Mouse (Mus musculus) limb, embryonic 11.5 days (tissue): ENCODE results near the gene Cnksr3. TPM values are rescaled to one million over a fixed set of nuclear protein-coding genes. Genes with fewer than 3 reads are reported as not detected.
A peak's percentile ranks its signal among the peaks of the same experiment; 100 is the strongest.

Source experiments
- ATAC-seq: fragments of 200-750 bp; cut with Nextera tagmentation; 2 replicates; pipeline ENCODE4 v1.8.0; 2017; ENCODE audit warnings: low read depth; ENCODE audit not compliant: insufficient number of reproducible peaks, low FRiP score, low TSS enrichment
- DNase-seq: peaks from one replicate; pipeline ENCODE4 v3.0.0-alpha.2; 2015; ENCODE audit warnings: low spot score
- H3K27ac ChIP-seq: fragments of 300-500 bp; sonication (generic); replicated peaks from 2 replicates; pipeline ENCODE4 v1.5.1; 2014; ENCODE audit warnings: low read depth, mild to moderate bottlenecking, low read length
- H3K27me3 ChIP-seq: fragments of 300-500 bp; sonication (generic); 2 replicates; pipeline ENCODE4 v1.6.1; 2014; ENCODE audit warnings: mild to moderate bottlenecking, low read length, mixed read lengths; ENCODE audit not compliant: control insufficient read depth, insufficient read depth
- H3K36me3 ChIP-seq: fragments of 300-500 bp; sonication (generic); 2 replicates; pipeline ENCODE4 v1.6.1; 2014; ENCODE audit warnings: mild to moderate bottlenecking, low read length, moderate library complexity, mixed read lengths; ENCODE audit not compliant: control insufficient read depth, insufficient read depth
- H3K4me1 ChIP-seq: fragments of 300-500 bp; sonication (generic); 2 replicates; pipeline ENCODE4 v1.6.1; 2014; ENCODE audit warnings: low read length, mixed read lengths; ENCODE audit not compliant: control insufficient read depth, insufficient read depth
- H3K4me2 ChIP-seq: fragments of 300-500 bp; sonication (generic); 2 replicates; pipeline ENCODE4 v1.6.1; 2014; ENCODE audit warnings: low read depth, mild to moderate bottlenecking, moderate library complexity; ENCODE audit not compliant: severe bottlenecking
- H3K4me3 ChIP-seq: fragments of 300-500 bp; sonication (generic); 2 replicates; pipeline ENCODE4 v1.5.1; 2014; ENCODE audit warnings: low read depth, low read length
- H3K9ac ChIP-seq: fragments of 300-500 bp; sonication (generic); 2 replicates; pipeline ENCODE4 v1.6.1; 2014; ENCODE audit warnings: mild to moderate bottlenecking, low read length
- H3K9me3 ChIP-seq: fragments of 300-500 bp; sonication (generic); 2 replicates; pipeline ENCODE4 v1.6.1; 2016; ENCODE audit warnings: low read length; ENCODE audit not compliant: control insufficient read depth
- WGBS: fragments of 180-500 bp; shearing (Covaris S2); extraction: QIAGEN DNeasy Blood & Tissue Kit; methylation state at CpG from one replicate; pipeline ENCODE4 v1.1.7; 2014; 5-methylcytosine and 5-hydroxymethylcytosine counted together
- polyA plus RNA-seq: library from polyadenylated mRNA; unstranded; fragments of >200 nt; fragmentation: Nextera tagmentation; extraction: Ambion mirVana; gene quantifications from 2 replicates; pipeline ENCODE4 v1.2.1, GENCODE M21; 2014

The Cnksr3 gene
- polyA plus RNA-seq, 1 experiment from 2014 or later, result 11.9 TPM

DNA sequence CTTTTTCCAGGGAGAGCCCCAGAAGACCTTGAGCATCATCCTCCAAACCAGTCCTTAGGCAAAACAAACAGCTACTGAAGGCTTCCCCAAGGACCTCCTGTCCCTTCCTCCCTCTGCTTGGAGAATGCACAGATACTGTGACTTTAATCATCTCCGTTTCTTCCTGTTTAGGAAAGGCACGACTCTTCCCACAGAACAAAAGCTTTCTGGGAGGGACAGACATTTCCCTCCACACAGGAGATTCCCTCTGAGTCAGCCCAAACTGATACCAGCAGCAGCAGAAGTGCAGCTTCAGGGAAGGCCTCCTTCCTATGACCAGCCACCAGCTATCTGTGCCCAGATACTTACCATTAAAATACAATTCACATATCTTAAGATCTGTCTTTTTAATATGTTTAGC, 37.6 kb downstream of the Cnksr3 start:
- Histone ChIP-seq H3K4me2 (no peak overlapping the region), H3K4me3 (no peak overlapping the region), H3K9me3 (no peaks in the 10 kb centered on the region), H3K27me3 (no peaks in the 10 kb centered on the region), H3K36me3 (no peaks in the 10 kb centered on the region), H3K4me1 (peaks cover 4% of the 10 kb centered on the region; the same call in 1 of the 2 replicates), H3K9ac (no peak overlapping the region), H3K27ac (no peak overlapping the region)
- no peak for DNase-seq
- 54% methylated on average over 2 of the region's 2 CpGs for WGBS
- no peak for ATAC-seq

DNA sequence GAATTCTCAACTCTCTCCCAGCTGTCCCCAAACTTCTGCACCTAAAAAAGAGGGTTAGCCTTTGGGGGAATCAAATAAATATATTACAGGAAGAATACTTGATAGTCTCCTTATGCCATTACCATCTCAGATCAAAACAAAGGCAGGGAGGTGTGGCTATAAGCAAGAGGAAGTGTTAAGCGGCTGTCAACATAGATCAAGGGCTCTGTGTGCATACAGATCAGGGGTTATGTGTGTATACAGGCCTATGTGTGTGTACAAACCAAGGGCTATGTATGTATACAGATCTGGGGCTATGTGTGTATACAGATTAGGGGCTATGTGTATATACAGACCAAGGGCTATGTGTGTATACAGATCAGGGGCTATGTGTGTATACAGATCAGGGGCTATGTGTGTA, 38.9 kb downstream of the Cnksr3 start:
- Histone ChIP-seq H3K4me3 (no peak overlapping the region), H3K36me3 (no peaks in the 10 kb centered on the region), H3K27ac (no peak overlapping the region), H3K9ac (no peak overlapping the region), H3K4me1 (peaks cover 4% of the 10 kb centered on the region; the same call in 1 of the 2 replicates), H3K9me3 (no peaks in the 10 kb centered on the region), H3K4me2 (no peak overlapping the region), H3K27me3 (no peaks in the 10 kb centered on the region)
- ATAC-seq (no peak), DNase-seq (no peak)
- 94% methylated on average over 1 of the region's 1 CpGs for WGBS

DNA sequence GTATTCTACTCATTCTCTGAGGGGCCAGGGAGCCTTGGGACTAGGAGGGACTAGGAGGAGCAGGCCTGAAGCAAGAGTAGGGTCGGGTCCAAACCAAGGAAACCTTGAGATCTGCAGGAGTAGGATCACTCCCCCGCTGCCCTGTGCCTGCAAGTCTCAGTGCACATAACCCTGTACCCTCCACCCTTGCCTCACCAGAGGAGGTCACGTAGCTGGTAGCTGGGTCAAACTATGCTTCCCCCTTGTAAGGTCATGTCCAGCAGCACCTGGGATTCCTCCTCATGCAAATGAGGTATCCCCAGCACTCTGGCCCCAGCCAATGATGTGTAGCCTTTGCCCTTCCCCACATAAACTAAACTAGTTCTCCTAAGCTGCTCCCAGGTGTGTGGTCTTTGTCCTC, 41.6 kb downstream of the Cnksr3 start:
- Histone ChIP-seq H3K4me3 (no peak overlapping the region), H3K4me1 (peaks cover 4% of the 10 kb centered on the region; the same call in 1 of the 2 replicates), H3K9ac (no peak overlapping the region), H3K27ac (no peak overlapping the region), H3K4me2 (no peak overlapping the region), H3K36me3 (no peaks in the 10 kb centered on the region), H3K27me3 (no peaks in the 10 kb centered on the region), H3K9me3 (no peaks in the 10 kb centered on the region)
- ATAC-seq (no peak), DNase-seq (no peak)
- 93% methylated on average over 3 of the region's 3 CpGs for WGBS

DNA sequence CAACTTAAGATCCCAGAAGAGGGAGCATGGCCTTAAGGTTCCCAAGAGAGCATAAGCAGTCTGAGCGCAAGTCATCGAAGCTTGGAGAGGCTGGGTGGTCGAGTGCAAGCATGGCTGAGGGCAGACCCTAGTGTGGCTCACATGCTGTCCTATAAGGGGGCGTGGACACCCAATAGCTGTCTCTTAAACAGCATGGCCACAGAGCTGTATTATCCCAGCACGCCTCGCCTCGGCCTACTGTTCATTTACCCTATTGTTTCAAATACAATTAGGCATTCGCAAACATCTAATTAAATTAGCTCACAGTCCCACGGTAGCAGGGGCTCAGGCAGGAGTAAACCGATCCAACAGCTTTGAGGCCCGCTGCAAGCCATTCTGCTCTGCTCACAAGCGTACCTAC, 49.0 kb downstream of the Cnksr3 start:
- Histone ChIP-seq H3K4me2 (no peak overlapping the region), H3K27me3 (no peaks in the 10 kb centered on the region), H3K4me1 (peaks cover 16% of the 10 kb centered on the region), H3K27ac (no peak overlapping the region), H3K9ac (no peak overlapping the region), H3K36me3 (no peaks in the 10 kb centered on the region), H3K9me3 (no peaks in the 10 kb centered on the region), H3K4me3 (no peak overlapping the region)
- WGBS, result 83% methylated on average over 12 of the region's 12 CpGs
- ATAC-seq, result no peak; the same call in 1 of the 2 replicates
- DNase-seq, result no peak

DNA sequence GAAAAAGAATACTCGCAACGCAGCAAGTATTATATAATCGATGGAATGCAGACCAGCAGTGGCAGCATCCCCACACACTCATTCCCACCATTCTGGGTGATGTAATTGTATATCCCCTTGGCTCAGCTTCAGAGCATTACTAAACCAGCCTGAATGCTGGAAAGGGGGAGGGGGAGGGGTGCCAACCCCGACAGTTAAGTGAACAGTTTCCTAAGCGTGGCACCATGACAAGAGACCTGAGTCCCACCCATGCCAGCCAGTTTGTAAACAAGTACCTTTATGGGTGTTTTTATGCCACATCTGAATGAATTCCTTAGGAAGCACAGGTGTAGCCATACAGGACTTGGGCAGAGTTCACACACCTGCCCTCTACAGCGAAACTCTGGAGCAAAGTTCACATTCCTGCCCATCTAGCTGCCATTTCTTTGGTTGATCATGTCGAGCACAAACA, 53.0 kb downstream of the Cnksr3 start:
- Histone ChIP-seq H3K27ac (no peak overlapping the region), H3K9ac (no peak overlapping the region), H3K4me2 (no peak overlapping the region), H3K9me3 (no peaks in the 10 kb centered on the region), H3K4me3 (no peak overlapping the region), H3K4me1 (peaks cover 16% of the 10 kb centered on the region), H3K36me3 (no peaks in the 10 kb centered on the region), H3K27me3 (no peaks in the 10 kb centered on the region)
- DNase-seq (no peak), ATAC-seq (peak; percentile 35; the same call in 1 of the 2 replicates)
- 67% methylated on average over 7 of the region's 7 CpGs for WGBS

DNA sequence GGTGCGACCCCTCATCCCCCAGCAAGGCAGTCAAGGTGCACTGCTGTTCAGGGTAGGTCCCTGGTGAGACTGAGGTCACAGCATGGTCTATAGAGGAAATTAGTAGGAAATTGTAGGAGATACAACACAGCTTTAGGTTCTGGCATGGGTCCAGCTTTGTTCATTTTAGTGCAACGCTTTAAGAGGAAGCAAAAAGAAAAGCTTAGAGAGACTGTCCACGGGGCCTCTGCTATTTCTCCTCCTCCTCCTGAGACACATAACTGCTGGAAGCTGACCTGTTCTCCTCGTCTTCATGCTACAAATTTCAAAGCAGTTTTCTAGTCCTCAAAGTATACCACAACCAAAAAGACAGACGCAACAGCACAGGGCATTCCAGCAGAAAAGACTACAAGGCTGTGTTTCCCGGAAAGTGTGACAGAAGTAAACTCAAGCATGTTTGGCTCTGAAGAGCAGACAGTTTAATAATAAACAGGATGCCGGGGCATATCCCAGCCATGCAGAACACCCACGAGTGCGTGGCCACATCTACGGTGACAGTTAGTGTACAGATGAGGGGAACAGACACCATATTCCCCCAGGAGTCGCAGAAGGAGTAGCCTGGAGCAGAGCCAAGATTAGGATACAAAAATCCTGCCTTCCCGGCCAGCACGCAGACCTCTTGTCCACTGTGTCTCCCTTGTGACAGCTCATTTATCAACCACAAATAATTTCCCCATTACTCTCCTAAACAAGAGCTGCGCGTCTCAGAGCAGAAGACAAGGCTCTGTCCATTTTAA, 53.6 kb downstream of the Cnksr3 start:
- H3K4me1 ChIP-seq, result peaks cover 16% of the 10 kb centered on the region
- 67% methylated on average over 15 of the region's 15 CpGs for WGBS
- H3K4me2 ChIP-seq, result no peak overlapping the region
- no peaks in the 10 kb centered on the region for H3K9me3 ChIP-seq
- DNase-seq (no peak), ATAC-seq (peak; percentile 52; the same call in 1 of the 2 replicates)
- no peaks in the 10 kb centered on the region for H3K27me3 ChIP-seq
- H3K36me3 ChIP-seq, result no peaks in the 10 kb centered on the region
- H3K27ac ChIP-seq, result 0 out of 2 replicates have a peak overlapping the region, but pooled peaks have one; percentile 42
- H3K4me3 ChIP-seq, result no peak overlapping the region
- H3K9ac ChIP-seq, result no peak overlapping the region

DNA sequence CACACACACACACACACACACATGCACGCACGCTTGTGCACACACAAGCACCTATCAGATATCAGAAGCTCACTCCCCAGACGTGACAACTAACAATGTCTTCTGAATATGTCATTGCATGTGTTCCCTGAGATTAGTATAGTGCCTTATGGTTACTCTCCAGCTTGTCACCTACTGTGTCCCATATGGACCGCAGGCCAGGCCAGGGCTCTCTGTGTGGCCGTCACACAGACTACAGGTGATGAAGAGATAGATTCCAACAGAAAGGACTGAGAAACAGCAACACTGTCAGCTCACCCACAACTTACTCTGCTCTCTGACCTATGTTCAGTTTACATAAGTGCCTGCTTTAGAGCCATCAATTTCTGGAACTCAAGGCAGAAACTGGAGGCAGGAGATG, 57.2 kb downstream of the Cnksr3 start:
- Histone ChIP-seq H3K4me2 (no peak overlapping the region), H3K27me3 (no peaks in the 10 kb centered on the region), H3K4me1 (peaks cover 13% of the 10 kb centered on the region), H3K9ac (no peak overlapping the region), H3K9me3 (no peaks in the 10 kb centered on the region), H3K4me3 (no peak overlapping the region), H3K27ac (no peak overlapping the region), H3K36me3 (no peaks in the 10 kb centered on the region)
- ATAC-seq (no peak), DNase-seq (no peak)
- WGBS, result 92% methylated on average over 5 of the region's 5 CpGs

DNA sequence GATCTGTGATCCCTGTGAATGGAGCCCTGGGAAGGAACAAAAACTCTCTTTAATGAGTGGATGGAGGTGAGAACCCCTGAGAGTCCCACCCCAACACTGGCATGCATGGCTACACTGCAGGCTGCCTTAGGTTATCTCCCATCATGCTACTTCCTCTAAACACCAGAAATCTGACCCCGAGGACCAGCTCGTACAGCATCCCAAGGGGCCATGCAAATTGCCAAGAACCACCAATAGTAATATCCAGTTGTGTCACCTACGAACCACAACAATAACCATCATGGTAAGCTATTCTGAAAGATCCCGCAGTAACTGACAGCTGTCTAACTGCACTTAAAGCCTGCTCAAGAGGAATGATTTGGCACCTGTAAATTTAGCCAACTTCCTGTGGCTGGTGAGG, 59.1 kb downstream of the Cnksr3 start:
- H3K4me2 ChIP-seq, result no peak overlapping the region
- H3K36me3 ChIP-seq, result peaks cover 2% of the 10 kb centered on the region; the same call in 1 of the 2 replicates
- DNase-seq (no peak), ATAC-seq (no peak)
- H3K9me3 ChIP-seq, result no peaks in the 10 kb centered on the region
- H3K27me3 ChIP-seq, result no peaks in the 10 kb centered on the region
- H3K4me1 ChIP-seq, result no peaks in the 10 kb centered on the region; the same call in 1 of the 2 replicates
- H3K4me3 ChIP-seq, result no peak overlapping the region
- H3K27ac ChIP-seq, result no peak overlapping the region
- WGBS, result 88% methylated on average over 4 of the region's 4 CpGs
- no peak overlapping the region for H3K9ac ChIP-seq
